Mouse (Mus musculus): Measurements from ENCODE around the gene Gm44790. TPM values are rescaled to one million over a fixed set of nuclear protein-coding genes. Genes with fewer than 3 reads are reported as not detected.
"Not testable (repeated sequence)": the region's sequence is repeated elsewhere in the genome, so short reads cannot be mapped to it uniquely, and the experiment has no call there.

Gene Gm44790
- total RNA-seq, 1 experiment from 2014 or later = not detected

GRCm38 (mm10) chr6:86471317-86471716, 44.9 kb downstream of the Gm44790 start:
- ATAC-seq (replicated peaks; ENCODE audit: low read depth, poor library complexity, severe bottlenecking) = no peak

GRCm38 (mm10) chr6:86471760-86472099, 45.3 kb downstream of the Gm44790 start:
- ATAC-seq (replicated peaks; ENCODE audit: low read depth, poor library complexity, severe bottlenecking) = peak; percentile 13

- peak; percentile 87 for ATAC-seq (replicated peaks; ENCODE audit: low read depth, poor library complexity, severe bottlenecking)
Observed at GRCm38 (mm10) chr6:86472100-86472955, 45.9 kb downstream of the Gm44790 start.

- ATAC-seq (replicated peaks; ENCODE audit: low read depth, poor library complexity, severe bottlenecking) = no peak
Observed at GRCm38 (mm10) chr6:86473077-86473476, 46.6 kb downstream of the Gm44790 start.

- ATAC-seq (replicated peaks; ENCODE audit: low read depth, poor library complexity, severe bottlenecking) = no peak
Observed at GRCm38 (mm10) chr6:86474072-86474471, 47.6 kb downstream of the Gm44790 start.

- no peak for ATAC-seq (replicated peaks; ENCODE audit: low read depth, poor library complexity, severe bottlenecking)
Observed at GRCm38 (mm10) chr6:86474646-86475181, 48.3 kb downstream of the Gm44790 start.

GRCm38 (mm10) chr6:86475462-86476167, 49.2 kb downstream of the Gm44790 start:
- no peak for ATAC-seq (replicated peaks; ENCODE audit: low read depth, poor library complexity, severe bottlenecking)

- no peak for ATAC-seq (replicated peaks; ENCODE audit: low read depth, poor library complexity, severe bottlenecking)
Observed at GRCm38 (mm10) chr6:86476931-86477330, 50.5 kb downstream of the Gm44790 start.

GRCm38 (mm10) chr6:86479311-86479710, 52.9 kb downstream of the Gm44790 start:
- peak; percentile 33; the same call in 1 of the 2 replicates for ATAC-seq (replicated peaks; ENCODE audit: low read depth, poor library complexity, severe bottlenecking)

- no peak for ATAC-seq (replicated peaks; ENCODE audit: low read depth, poor library complexity, severe bottlenecking)
Observed at GRCm38 (mm10) chr6:86479816-86480188, 53.3 kb downstream of the Gm44790 start.

- peak; percentile 43 for ATAC-seq (replicated peaks; ENCODE audit: low read depth, poor library complexity, severe bottlenecking)
Observed at GRCm38 (mm10) chr6:86480189-86480831, 53.9 kb downstream of the Gm44790 start.

- no peak for ATAC-seq (replicated peaks; ENCODE audit: low read depth, poor library complexity, severe bottlenecking)
Observed at GRCm38 (mm10) chr6:86481871-86482270, 55.4 kb downstream of the Gm44790 start.

GRCm38 (mm10) chr6:86485943-86486640, 59.6 kb downstream of the Gm44790 start:
- ATAC-seq (replicated peaks; ENCODE audit: low read depth, poor library complexity, severe bottlenecking) = no peak

- peak; percentile 91 for ATAC-seq (replicated peaks; ENCODE audit: low read depth, poor library complexity, severe bottlenecking)
Observed at GRCm38 (mm10) chr6:86487358-86488148, 61.1 kb downstream of the Gm44790 start.

GRCm38 (mm10) chr6:86488149-86488485, 61.7 kb downstream of the Gm44790 start:
- ATAC-seq (replicated peaks; ENCODE audit: low read depth, poor library complexity, severe bottlenecking) = no peak; the same call in 1 of the 2 replicates

GRCm38 (mm10) chr6:86489945-86490344, 63.5 kb downstream of the Gm44790 start:
- no peak for ATAC-seq (replicated peaks; ENCODE audit: low read depth, poor library complexity, severe bottlenecking)

- ATAC-seq (replicated peaks; ENCODE audit: low read depth, poor library complexity, severe bottlenecking) = not testable (repeated sequence)
Observed at GRCm38 (mm10) chr6:86490413-86490812, 64.0 kb downstream of the Gm44790 start.

GRCm38 (mm10) chr6:86493469-86494263, 67.2 kb downstream of the Gm44790 start:
- ATAC-seq (replicated peaks; ENCODE audit: low read depth, poor library complexity, severe bottlenecking) = peak; percentile 76

- no peak for ATAC-seq (replicated peaks; ENCODE audit: low read depth, poor library complexity, severe bottlenecking)
Observed at GRCm38 (mm10) chr6:86494767-86495166, 68.3 kb downstream of the Gm44790 start.

Data from common myeloid progenitor, adult 5-6 weeks (primary cell).